Mouse (Mus musculus) heart, adult 11 months (tissue): ENCODE measurements at regions not wholly inside any gene's neighbourhood (a gene's known extent, or its start where the extent isn't known, plus 50 kb on each side); places are given as distances from the start of the nearest gene placed in this dataset.

Experiments used
- DNase-seq: peaks from one replicate; pipeline ENCODE4 v3.0.0; 2022

DNA sequence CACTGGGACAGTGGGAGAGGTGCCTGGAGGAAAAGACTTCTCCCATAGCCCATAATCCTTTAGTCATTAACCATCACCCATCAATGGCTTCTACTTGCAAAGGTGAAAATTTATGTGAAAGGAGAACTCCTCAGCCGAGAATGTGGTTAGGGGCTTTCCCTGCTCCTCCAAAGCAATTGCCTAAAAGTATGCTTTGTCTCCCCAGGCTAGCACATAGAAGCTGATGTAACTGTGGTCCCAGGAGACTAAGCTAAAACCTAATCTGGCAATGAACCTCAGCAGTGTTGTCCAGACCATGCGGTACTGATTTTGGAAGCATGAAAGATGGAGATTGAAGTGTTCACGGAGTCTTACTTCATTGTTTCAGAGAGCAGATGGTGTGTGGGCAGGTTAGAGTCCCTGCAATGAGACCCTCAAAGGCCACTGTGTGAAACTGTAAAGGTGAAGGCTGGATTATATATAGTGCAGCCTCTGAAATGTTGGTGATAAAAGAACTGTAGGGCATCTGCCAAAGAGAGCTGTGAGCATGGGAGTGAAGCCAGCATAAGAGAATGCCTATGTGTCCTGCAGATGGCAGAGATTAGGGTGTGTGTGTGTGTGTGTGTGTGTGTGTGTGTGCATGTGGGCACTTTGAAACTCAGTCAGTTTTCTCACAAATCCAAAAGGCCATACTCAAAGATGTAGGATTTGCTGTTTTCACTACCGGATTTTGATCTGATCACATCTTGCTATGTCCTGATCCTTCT, 289.6 kb upstream of the Fermt1 start:
- peak; percentile 52 for DNase-seq

DNA sequence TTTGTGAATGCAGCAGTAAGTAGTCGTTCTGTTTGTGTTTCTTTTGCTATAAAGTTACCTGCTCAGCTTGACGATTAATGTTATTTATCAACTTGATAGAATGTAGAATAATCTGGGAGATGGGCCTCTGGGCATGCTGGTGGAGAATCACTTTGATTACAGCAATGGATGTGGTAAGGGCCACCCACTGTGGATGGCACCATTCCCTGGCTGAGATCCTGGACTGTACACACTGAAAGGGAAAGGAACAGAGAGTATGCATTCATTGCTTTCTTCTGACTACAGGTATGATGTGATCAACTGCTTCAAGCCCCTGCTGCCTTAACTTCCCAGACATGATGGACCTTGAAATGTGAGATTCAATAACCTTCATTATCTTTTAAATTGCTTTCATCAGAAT, 299.8 kb upstream of the Bmp2 start:
- DNase-seq = no peak

DNA sequence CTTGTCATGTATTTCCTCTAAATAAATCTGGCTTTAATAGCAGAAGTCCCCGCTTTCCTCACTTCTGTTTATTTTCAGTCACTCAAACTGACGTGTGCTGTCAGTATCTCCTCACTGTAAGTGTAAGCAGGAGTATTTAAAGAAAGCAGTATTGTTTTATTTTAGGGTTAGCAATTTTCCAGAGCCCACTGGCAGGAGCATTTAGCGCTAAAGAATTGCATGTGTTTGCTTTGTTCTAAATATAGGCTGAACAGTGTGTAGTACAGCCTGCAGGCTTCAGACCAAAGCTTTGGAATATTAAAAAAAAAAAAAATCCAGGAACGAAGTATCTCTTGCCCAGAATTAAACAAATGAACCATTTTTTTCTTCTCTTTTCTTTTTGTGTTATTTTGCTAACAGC, 277.5 kb upstream of the Bmp2 start:
- no peak for DNase-seq

DNA sequence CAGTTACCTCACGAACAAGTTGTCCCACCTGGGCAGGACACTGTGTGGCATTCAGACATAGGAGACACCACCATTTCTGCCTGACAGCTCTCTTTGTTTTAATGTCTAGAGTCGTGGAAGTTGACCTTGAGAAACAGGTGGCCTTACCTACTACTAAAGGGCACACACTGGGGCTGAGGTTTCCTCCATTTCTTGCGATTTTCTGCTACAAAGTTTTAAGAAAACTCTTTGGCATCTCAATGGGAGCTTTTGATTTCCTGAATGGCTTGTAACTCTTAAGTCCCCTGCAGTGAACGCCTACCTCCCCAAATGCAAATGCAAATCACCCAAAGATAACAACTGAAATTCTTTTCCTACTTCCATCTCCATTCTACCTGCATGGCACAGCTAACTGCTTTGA, 273.4 kb upstream of the Bmp2 start:
- no peak for DNase-seq

DNA sequence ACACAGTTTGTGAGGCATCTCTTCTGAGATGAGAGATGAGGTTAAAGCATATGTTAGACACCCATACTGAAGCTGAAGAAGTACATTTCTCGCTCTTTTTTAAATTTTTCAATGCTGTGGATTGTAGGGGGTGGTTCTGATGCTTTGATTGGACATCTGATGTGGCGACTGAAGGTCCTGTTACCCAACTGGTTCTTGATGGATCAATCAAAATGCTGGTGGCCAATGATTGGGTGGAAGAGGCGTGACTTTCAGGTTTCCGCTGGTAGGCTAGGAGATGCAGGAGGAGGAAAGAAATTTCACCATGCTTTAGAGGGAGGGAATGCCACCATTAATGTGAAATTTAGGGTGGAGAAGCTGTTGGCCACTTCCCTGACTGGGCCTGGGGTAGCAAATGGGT, 272.7 kb upstream of the Bmp2 start:
- no peak for DNase-seq

DNA sequence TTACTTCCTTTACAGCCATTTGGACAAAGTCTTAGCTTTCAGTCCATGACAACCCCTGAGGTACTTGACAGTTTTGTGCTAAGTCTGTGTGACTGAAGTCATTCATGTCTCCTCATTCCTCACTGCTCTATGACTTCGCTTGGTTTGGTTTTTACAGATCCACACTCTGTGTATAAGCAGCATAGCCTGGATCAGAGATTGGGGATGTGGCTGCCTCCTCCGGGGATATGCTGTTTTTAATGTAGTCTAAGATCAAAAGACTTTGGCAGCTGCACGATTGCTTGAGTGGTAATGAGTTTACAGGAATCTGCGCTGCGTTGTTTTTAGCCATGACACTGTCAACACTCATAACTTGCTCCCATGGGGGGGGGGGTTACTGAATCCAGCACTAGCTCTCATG, 269.3 kb upstream of the Bmp2 start:
- no peak for DNase-seq

DNA sequence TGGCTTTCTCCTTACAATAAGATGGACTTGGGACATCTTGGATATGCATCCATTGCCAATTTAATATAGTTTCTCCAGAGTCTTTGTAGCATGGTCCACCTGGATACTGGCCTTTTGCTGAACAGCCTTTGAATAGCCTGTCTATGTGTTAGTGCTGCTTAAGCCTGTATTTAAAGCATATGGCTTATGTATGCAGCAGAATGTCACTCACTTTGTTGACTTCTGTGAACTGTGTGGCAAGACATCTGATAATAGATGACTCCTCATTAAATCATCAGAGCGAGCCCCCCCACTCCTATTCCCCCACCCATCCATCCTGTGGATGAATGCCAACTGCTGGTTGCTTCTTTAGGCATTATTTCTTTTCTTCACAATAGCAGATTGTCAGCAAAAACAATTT, 268.2 kb upstream of the Bmp2 start:
- DNase-seq = no peak

DNA sequence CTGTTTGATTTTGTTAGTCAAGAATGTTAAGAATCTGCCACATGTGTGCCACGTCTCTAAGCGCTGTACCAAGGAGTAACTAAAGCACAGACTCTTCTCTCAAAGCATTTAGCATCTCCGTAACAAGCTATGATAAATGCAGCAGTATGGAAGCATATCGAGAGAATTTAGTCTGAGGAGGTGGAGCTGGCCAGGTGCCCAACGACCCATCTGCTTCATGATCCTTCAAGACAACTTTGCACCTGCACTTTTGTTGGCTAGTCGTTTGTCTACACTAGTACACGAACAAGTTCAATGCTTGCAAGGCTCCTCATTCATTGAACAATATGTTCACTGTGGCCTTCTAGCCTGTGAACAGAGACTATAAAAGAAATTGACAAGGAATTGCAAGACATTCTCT, 257.8 kb upstream of the Bmp2 start:
- DNase-seq = peak; percentile 28

DNA sequence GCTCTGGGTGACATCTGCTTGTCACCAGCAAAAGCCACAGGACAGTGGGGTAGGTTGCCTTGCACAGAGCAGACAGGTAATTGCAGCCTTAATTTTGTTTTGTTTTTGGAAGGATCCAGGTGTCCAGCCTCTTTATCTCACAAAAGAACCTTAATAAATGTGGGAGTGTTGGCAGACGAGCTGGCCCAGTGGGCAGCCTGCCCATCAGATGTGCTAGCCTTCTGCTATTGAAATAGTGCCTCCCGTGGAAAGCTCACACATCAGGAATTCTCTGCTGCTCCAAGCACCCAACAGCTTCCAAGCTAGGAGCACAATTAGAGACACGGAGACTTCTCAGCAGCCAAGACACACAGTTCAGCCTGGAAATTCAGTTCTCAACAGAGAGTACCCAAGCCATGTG, 246.0 kb upstream of the Bmp2 start:
- DNase-seq = no peak

DNA sequence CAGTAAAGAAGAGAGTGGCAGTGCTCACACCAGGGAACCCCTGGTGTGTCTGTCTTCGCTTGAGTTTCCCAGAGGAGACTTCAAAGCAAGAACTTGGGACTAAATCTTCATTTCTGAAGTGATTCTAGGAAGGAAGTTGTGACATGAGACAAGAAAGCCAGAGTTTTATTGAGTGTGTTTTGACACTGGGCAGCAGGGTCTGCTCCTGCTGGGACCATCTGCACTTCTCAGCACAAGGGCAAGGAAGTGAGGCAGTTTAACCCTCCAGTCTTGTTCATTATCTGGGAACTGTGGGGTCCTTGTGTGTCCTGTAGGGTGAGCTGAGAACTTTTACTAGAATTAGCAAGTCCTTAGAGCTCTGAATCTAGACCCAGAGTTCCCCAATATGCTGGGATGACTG, 241.0 kb upstream of the Bmp2 start:
- DNase-seq = no peak

DNA sequence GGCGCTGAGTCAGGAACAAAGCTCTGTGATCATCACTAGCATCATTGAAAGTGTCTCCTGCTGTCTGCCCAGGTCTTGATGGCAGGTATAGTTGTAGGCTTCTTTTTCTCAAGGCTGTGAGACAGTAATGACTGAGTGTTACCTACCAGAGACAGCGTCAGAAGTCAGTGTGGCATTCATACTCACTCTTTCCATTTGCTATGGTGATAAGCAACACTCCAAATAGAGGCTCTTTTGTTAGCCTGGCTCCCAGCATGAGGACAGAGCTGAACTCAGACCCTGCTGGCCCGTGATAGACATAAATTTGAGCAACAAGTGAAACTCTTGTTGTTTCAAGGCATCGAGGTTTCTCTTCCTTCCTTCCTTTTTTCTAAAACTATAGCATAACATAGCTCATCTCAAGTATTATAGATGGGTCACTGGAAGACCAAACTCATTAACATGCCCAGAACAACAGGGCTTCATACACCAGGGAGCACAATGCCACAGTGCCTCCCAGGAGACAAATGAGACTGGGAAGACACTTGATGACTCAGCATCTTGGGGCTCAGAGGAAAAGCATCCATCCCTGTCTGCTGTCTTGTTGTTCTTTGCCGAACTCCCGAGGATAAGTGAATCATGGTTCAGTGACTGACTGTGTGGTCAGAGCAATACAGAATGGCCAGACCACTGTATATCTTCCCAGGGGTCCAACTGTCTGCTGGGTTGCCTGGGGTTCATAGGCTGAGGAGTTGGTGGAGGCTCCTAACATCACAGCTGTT, 225.5 kb upstream of the Bmp2 start:
- DNase-seq = peak; percentile 72

DNA sequence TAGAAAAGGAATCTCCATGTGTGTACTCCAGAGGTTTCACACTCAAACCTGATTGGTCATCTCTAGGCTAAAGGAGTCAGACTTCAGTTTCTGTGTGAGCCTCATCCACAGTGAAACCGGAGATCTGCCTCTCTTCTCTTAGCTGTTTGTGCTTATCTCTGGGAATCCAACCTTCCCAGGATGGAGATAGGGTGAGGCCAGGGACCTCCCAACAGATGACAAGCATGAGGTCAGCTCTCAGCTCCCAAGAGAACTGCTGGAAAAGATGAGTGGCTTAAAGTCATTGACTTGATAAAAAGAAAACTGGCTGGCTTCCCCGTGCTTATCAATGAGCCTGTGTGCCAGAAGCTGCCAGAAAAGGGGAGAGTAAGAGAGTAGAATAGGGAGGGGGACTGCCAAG, 224.3 kb upstream of the Bmp2 start:
- DNase-seq = peak; percentile 80

DNA sequence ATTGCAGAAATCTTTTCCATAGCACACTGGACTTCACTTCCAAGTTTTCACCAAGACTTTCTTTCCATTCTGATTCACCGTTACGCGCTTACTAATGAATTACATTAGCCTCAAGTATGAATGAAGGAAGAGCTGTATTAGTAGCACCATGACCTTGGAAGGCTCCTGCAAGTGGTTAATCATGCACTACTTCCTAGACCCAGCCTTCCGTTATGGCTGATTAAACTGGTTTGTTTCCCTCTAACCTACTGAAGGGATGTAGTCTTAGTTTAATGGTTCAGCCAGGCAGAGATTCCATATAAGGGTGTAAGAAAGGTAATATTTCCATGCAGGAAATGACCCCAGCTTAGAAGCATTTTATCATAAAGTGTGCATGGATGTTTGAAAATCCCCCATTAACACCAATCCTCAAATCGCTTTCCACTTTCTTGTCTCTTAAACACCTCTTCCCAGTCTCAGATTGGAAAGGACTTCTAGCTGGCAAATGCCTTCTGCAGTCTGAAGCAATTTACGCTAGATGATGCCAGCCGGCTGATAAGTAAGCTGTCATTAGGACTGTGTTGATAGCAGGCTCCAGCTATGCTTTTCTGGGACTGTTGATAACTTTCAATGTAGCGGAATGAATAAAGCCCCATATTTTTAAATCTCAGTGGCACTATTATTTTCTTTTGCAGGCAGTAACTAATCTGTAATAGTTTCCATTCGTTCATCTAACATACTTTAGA, 215.6 kb upstream of the Bmp2 start:
- DNase-seq = peak; percentile 23

DNA sequence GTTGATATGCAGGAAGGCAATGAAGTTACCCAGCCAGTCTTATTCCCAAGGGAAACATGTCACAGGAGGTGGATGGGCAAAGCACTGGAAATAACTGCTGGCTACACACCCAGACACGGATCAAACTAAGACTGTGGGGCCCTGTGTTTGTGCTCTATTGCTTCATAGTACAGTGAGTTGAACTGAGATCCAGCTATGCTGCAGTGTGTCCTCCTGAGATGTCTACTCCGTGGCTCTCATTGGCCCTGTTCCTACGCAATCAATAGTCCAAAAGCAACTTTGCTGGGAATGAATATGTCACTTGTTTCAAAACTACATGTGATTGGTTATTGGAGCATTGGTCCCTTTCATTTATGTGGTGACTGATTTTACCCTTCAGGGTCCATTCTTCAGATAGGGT, 213.8 kb upstream of the Bmp2 start:
- DNase-seq = no peak

DNA sequence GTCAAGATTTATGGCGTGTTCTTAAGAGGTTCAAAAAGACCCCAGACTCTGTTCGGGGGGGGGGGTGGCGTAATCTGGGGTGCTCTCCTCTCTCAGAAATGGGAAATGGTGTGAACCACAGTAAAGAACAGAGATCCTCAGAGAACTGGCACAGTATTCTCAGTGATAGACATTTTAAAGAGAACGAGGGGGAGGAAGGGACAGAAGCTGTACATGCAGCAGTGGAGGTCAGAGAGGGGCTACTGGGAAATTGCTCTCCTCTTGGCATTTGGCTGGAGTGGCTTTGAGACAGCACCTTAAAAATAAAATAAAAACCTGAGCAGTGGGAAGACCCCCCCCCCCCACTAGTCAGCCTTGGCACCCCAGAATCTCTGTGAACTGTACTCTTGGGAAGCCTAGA, 210.6 kb upstream of the Bmp2 start:
- no peak for DNase-seq

DNA sequence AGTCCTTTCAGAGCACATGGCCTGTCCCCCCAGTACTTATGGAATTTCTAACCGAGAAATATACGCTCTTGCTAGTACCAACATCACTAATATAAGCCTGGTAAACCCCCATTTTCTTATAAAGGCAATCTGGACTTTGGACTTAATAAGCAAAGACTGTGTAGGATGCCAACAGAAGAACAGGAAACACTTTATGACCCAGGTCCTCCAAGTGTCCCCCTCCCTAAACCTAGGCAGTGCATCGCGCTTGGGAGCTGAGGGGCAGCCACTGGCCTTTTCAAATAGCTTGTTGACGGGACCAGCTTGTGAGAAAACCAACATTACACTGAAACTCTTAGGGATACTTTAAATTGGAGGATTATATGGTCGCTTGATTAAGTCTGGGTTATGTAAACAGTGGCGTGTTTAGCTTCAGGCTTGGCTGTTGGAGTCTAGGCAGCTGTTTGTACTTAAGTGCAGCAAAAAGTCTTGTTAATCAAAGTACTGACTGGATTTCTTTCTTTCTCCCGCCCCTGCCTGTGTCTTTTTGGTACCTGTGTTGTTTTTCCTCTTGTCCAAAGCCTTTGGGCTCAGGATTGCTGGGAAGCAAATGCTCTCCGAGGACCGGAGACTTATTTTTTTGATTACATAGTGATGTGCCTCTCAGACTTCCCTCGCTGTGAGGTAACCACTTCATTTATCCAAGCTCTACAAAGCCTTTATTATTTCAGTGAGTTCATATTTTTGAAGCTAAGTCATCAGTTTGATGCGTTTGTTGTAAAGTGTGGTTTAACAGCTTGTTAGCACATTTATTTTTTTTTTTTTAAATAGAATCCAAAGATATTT, 205.8 kb upstream of the Bmp2 start:
- DNase-seq = no peak

DNA sequence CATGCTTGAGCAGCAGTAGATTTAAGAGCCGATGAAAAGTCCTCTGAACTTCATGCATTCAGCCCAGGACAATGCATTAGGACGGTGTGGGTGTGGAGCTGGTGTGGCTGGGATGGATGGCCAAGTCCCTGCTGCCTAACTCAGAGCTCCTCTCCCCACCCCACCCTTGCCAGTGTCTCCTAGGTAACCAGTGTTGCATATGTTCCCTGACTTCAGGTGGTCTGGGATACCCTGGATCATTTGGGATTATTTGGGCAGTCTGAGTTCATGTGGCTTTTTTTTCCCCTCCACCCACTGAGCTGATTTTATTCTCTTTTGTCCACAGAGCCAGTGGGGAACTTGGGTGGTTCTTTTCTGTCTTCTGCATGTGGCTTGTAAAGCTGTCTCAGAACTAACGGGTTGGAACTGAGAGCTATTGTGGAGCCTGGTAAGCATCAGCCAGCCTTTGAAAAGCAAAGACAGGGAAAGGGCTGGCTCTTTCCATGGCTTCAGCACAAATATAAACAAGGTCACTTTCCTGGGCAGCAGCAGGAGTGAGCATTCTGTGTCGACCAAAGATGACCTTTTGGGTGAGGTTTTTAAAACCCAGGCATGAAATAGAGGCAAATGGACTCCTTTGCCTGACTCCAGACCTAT, 205.1 kb upstream of the Bmp2 start:
- DNase-seq = no peak

DNA sequence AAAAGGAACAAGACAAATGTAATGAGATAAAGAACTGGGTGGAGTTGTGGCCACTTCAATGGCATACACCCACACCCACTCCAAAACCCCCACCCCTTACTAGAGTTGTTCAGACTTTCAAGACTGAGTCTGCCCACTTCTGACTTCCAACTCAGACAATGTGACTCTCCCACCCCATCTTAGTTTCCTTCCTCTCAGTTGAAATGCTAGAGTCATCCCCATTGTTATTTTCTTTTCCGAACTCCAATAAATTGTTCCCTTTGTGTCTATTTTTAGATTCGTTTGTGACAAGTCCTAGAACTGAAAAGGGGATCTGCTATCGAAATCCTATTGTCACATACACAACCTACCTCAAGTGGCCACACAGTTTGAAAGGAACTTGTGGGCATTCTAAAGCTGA, 200.7 kb upstream of the Bmp2 start:
- DNase-seq = no peak

DNA sequence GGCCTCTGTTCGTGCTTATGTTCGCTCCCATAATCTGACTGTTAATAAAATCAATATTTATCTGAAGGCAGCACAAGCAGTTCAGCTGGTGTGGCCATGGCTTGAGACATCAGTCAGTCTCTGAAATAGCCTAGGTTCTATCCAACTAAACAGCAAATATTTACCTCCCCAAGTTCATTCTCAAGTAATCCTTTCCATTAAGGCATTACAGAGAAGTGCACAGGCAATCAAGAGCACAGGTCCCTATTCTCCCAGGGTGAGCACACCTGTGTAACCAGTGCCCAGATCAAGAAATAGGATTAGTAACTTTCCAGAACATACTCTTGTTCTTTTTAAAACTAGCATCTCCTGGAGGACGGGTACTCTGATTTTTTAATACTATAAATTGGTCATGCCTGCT, 199.2 kb upstream of the Bmp2 start:
- DNase-seq = no peak

DNA sequence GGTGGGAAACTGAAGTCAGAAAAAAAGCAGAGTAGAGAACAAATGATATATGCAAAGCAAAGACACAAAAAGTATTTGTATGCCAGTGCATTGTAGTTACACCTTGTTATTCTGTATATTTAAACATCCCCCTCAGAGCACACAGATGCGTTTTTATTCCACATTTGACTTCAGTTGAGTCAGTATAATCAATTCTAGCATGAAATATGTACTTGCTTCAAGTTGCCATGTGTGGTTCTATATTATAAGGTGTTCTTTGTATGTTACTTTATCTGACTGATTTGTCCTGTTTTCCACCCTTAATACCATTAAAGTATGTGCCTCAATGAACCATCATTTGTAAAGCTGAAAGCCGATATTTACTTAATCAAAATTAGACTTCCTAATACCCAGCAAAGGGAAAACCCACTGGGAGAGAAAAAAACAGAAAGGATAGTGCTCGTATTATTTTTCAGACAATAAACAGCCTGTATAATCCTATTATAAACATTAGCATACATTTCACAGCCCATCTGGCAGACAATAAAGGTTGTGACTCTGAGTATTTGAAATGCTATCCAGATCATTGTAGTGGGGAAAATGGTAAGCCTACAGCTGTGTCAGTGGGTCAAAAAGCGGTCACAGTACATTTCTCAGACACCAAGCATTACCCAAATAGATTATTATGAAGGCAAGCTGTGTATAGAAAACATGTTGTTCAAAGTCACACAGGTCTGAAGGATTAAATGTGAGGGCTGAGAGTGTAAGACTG, 189.1 kb upstream of the Bmp2 start:
- no peak for DNase-seq

DNA sequence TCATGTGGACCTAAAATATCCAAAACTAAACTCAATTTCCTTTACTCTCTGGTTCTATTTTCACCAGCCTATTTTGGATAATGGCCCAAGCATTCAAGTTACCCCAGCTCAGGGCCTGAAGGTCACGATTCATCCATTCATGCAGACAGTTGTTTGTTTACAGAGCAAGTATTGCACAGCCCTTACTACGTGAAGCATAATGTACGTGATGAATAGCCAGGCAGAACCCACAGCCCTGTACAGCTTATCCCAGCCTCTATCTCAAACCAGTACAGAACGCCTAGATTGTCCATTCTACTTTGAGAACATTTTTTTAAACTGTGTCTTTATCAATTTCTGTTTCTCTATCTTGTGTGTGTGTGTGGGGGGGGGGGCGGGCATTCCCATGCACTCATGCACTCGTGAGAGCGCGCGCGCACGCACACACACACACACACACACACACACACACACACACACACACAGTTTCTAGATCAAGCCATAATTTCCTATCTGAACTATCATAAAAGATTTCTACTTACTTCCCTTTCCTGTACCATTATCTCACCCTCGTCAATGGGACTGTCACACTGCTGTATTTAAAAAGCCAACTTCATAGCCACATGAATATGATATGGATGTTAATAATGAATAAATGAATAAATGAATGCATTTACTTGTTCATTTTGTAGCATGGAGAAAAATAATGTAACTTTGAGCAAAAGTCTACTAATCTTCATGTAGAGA, 180.3 kb upstream of the Bmp2 start:
- DNase-seq = no peak
